Mouse (Mus musculus): ENCODE measurements at regions not wholly inside any gene's neighbourhood (a gene's known extent, or its start where the extent isn't known, plus 50 kb on each side); places are given as distances from the start of the nearest gene placed in this dataset. TPM values are rescaled to one million over a fixed set of nuclear protein-coding genes. Genes with fewer than 3 reads are reported as not detected.

DNA sequence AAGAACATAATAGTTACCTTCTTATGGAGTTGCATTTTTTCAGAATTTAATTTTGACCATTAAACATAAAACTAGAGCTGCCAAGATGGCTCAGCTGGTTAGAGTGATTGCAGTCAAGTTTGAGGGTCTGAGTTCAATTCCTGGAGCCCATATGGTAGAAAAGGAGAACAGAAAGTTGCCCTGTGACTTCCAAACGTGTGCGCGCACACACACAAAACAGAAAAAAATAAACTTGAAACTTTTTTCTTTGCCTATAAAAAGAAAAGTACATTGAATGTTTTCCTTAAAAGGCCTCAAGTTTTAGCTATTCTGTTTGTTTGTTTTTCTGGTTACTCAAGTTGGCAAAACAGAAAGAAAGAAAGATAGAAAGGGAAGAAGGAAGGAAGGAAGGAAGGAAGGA, 59.2 kb upstream of the Ankrd50 start:
- no peak overlapping the region for H3K9ac ChIP-seq (replicated peaks)
- no peaks in the 10 kb centered on the region for H3K36me3 ChIP-seq
- 96% methylated on average over 3 of the region's 3 CpGs for WGBS
- H3K27me3 ChIP-seq = no peaks in the 10 kb centered on the region
- no peak overlapping the region for H3K4me3 ChIP-seq
- no peak overlapping the region for H3K4me2 ChIP-seq (replicated peaks)
- H3K4me1 ChIP-seq = no peaks in the 10 kb centered on the region
- no peak overlapping the region for H3K27ac ChIP-seq (replicated peaks)
- H3K9me3 ChIP-seq = no peaks in the 10 kb centered on the region
- no peak for ATAC-seq (replicated peaks)

GRCm38 (mm10) chr3:38541296-38541695, 56.7 kb upstream of the Ankrd50 start:
- Histone ChIP-seq H3K4me2 (replicated peaks) (no peak overlapping the region), H3K27ac (replicated peaks) (no peak overlapping the region), H3K9ac (replicated peaks) (no peak overlapping the region), H3K36me3 (no peaks in the 10 kb centered on the region), H3K9me3 (no peaks in the 10 kb centered on the region), H3K4me3 (no peak overlapping the region), H3K27me3 (no peaks in the 10 kb centered on the region), H3K4me1 (no peaks in the 10 kb centered on the region)
- WGBS = 80% methylated on average over 3 of the region's 3 CpGs
- ATAC-seq (replicated peaks) = no peak

DNA sequence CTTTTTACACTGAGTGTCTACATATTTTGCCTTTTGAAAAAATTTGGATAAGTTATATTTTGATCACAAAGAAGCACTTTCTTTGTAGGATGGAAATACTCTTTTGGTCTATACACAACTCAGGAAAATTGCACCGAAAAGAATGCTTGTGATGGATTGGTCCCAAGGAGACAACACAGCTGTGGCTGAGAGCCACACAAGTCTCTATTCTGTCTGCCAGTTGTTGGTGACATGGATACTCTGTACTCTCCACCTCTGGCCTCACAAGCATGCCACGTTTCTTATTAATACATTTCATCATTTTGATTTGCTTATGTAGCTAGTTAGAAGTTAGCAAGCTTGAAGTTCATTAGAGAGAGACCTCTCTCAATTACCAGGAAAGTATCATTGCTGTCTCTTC, 53.7 kb upstream of the Ankrd50 start:
- no peak overlapping the region for H3K4me2 ChIP-seq (replicated peaks)
- 87% methylated on average over 2 of the region's 2 CpGs for WGBS
- no peak overlapping the region for H3K4me3 ChIP-seq
- H3K27me3 ChIP-seq = no peaks in the 10 kb centered on the region
- H3K9ac ChIP-seq (replicated peaks) = no peak overlapping the region
- no peaks in the 10 kb centered on the region for H3K9me3 ChIP-seq
- no peaks in the 10 kb centered on the region for H3K4me1 ChIP-seq
- H3K36me3 ChIP-seq = no peaks in the 10 kb centered on the region
- no peak for ATAC-seq (replicated peaks)
- no peak overlapping the region for H3K27ac ChIP-seq (replicated peaks)

- Histone ChIP-seq H3K4me1 (no peaks in the 10 kb centered on the region), H3K9ac (replicated peaks) (no peak overlapping the region), H3K36me3 (no peaks in the 10 kb centered on the region), H3K27ac (replicated peaks) (no peak overlapping the region), H3K4me3 (no peak overlapping the region), H3K9me3 (no peaks in the 10 kb centered on the region), H3K27me3 (no peaks in the 10 kb centered on the region), H3K4me2 (replicated peaks) (no peak overlapping the region)
- no peak for ATAC-seq (replicated peaks)
These were observed 53.1 kb upstream of the Ankrd50 start for GRCm38 (mm10) chr3:38537770-38538169.

Small RNA genes in the stretch of these regions (microRNA-seq; reads per million reads assigned to microRNA genes)
- gene Gm24462 = not detected

All from forebrain, embryonic 15.5 days (tissue).